Mouse (Mus musculus): Measurements from ENCODE around the gene Thumpd3. TPM values are rescaled to one million over a fixed set of nuclear protein-coding genes. Genes with fewer than 3 reads are reported as not detected.

Gene Thumpd3
- total and polyA plus RNA-seq, 3 experiments: 74.8 to 158 (median 89.1) TPM

- H3K27ac ChIP-seq (ENCODE audit: control insufficient read depth, low read depth, low read length): no peak overlapping the region
- no peak for DNase-seq (ENCODE audit: low read depth, low spot score)
- H3K4me1 ChIP-seq (ENCODE audit: control insufficient read depth in 1 of 2, insufficient read depth in 2 of 2, low read length in 2 of 2): peaks cover 0 to 3% of the 10 kb centered on the region in 2 experiments; a peak in 1 of 4 replicates
- no peaks in the 10 kb centered on the region for H3K9me3 ChIP-seq (replicated peaks; ENCODE audit: insufficient read depth, low read length)
- TF ChIP-seq EP300 (IDR thresholded peaks at IDR 0.05; ENCODE audit: low read depth in 1 of 2, low read length in 2 of 2) (no peak), NRF1 (IDR thresholded peaks at IDR 0.05; ENCODE audit: insufficient read depth, low read depth, low read length, poor library complexity, severe bottlenecking) (no peak), MAX (IDR thresholded peaks at IDR 0.05; ENCODE audit: low read length) (no peak), UBTF (IDR thresholded peaks at IDR 0.05; ENCODE audit: borderline replicate concordance, insufficient read depth, low read depth, low read length) (no peak), JUND (IDR thresholded peaks at IDR 0.05; ENCODE audit: low read depth, low read length) (no peak), ZC3H11A (IDR thresholded peaks at IDR 0.05; ENCODE audit: low read depth, low read length) (no peak), MEF2A (IDR thresholded peaks at IDR 0.05; ENCODE audit: extremely low read depth, insufficient replicate concordance, low read depth, low read length, poor library complexity, severe bottlenecking) (no peak), MYC (IDR thresholded peaks at IDR 0.05; ENCODE audit: low read depth, low read length) (no peak), SMC3 (IDR thresholded peaks at IDR 0.05; ENCODE audit: low read depth, low read length) (no peak), USF1 (IDR thresholded peaks at IDR 0.05; ENCODE audit: low read depth, low read length) (no peak), HCFC1 (IDR thresholded peaks at IDR 0.05; ENCODE audit: low read depth, low read length) (no peak), SIN3A (IDR thresholded peaks at IDR 0.05; ENCODE audit: low read length) (no peak), CHD1 (IDR thresholded peaks at IDR 0.05; ENCODE audit: low read depth, low read length) (no peak), POLR2AphosphoS2 (IDR thresholded peaks at IDR 0.05; ENCODE audit: low read length) (no peak)
- H3K27me3 ChIP-seq (ENCODE audit: control insufficient read depth in 1 of 2, insufficient read depth in 2 of 2, low read length in 2 of 2): no peaks in the 10 kb centered on the region; a peak in 1 of 4 replicates
- H3K36me3 ChIP-seq (ENCODE audit: control insufficient read depth in 1 of 2, insufficient read depth in 2 of 2, low read length in 2 of 2): peaks cover 0 to 6% of the 10 kb centered on the region in 2 experiments; a peak in 1 of 4 replicates
- H3K4me3 ChIP-seq (ENCODE audit: control insufficient read depth in 1 of 2, insufficient read depth in 1 of 2, low read depth in 2 of 2, low read length in 2 of 2): no peak overlapping the region
- no peaks in the 10 kb centered on the region for H3K79me2 ChIP-seq (ENCODE audit: control insufficient read depth, insufficient read depth, low read length, poor library complexity)
- H3K9ac ChIP-seq (ENCODE audit: control insufficient read depth, low read depth, low read length, poor library complexity, severe bottlenecking): no peak overlapping the region
Observed at GRCm38 (mm10) chr6:113034466-113034865, 11.6 kb upstream of the Thumpd3 start.

- Histone ChIP-seq H3K27me3 (ENCODE audit: control insufficient read depth in 1 of 2, insufficient read depth in 2 of 2, low read length in 2 of 2) (no peaks in the 10 kb centered on the region), H3K79me2 (ENCODE audit: control insufficient read depth, insufficient read depth, low read length, poor library complexity) (no peaks in the 10 kb centered on the region), H3K9ac (ENCODE audit: control insufficient read depth, low read depth, low read length, poor library complexity, severe bottlenecking) (no peak overlapping the region), H3K4me1 (ENCODE audit: control insufficient read depth in 1 of 2, insufficient read depth in 2 of 2, low read length in 2 of 2) (peaks cover 9 to 17% of the 10 kb centered on the region in 2 experiments), H3K4me3 (ENCODE audit: control insufficient read depth in 1 of 2, insufficient read depth in 1 of 2, low read depth in 2 of 2, low read length in 2 of 2) (no peak overlapping the region), H3K27ac (ENCODE audit: control insufficient read depth, low read depth, low read length) (no peak overlapping the region), H3K36me3 (ENCODE audit: control insufficient read depth in 1 of 2, insufficient read depth in 2 of 2, low read length in 2 of 2) (peaks cover 0 to 22% of the 10 kb centered on the region in 2 experiments; a peak in 2 of 4 replicates), H3K9me3 (replicated peaks; ENCODE audit: insufficient read depth, low read length) (no peaks in the 10 kb centered on the region)
- TF ChIP-seq CTCF (IDR thresholded peaks at IDR 0.05 in 2 of 3, conservative IDR thresholded peaks at IDR 0.05 in 1 of 3; ENCODE audit: control insufficient read depth in 1 of 3, insufficient read depth in 1 of 3, low read depth in 2 of 3, low read length in 3 of 3, poor library complexity in 1 of 3, severe bottlenecking in 1 of 3) (peak in 2 of 3 experiments; percentile 10 to 38; a peak in 3 of 6 replicates), SMC3 (IDR thresholded peaks at IDR 0.05; ENCODE audit: low read depth, low read length) (peak; percentile 28), HCFC1 (IDR thresholded peaks at IDR 0.05; ENCODE audit: low read depth, low read length) (no peak)
- DNase-seq (ENCODE audit: low read depth, low spot score): no peak
Observed at GRCm38 (mm10) chr6:113036463-113037175, 9.4 kb upstream of the Thumpd3 start.
